Mouse (Mus musculus) spleen, postnatal 4 days (tissue): ENCODE results near the gene Nectin3.
A peak's percentile ranks its signal among the peaks of the same experiment; 100 is the strongest.

Experiments used
- DNase-seq, 2 experiments: peaks; one replicate each; pipeline ENCODE4 v3.0.0; 2022; ENCODE audit warnings: low spot score in 2 of 2

Nectin3 gene

DNA sequence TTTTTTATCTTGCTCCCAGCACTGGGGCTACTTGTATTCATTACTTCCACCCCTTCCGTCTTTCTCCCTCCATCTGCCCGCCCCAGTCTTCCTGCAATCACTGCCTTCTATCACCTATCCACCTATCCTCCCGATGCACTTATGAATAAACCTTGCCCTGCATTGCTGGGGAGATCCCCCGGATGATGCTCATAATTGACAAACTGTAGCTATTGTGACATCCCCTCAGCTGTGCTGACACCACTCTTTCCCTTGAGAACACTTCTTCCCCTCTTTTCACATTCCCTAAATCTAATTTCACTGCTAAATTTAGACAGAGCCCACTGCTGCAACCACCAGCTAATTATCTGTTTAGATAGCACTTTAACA lies at the start of gene Nectin3:
Gene Nectin3 (minus strand): TSS at position 105 of the 369 bp plus-strand sequence.
- DNase-seq = no peak

DNA sequence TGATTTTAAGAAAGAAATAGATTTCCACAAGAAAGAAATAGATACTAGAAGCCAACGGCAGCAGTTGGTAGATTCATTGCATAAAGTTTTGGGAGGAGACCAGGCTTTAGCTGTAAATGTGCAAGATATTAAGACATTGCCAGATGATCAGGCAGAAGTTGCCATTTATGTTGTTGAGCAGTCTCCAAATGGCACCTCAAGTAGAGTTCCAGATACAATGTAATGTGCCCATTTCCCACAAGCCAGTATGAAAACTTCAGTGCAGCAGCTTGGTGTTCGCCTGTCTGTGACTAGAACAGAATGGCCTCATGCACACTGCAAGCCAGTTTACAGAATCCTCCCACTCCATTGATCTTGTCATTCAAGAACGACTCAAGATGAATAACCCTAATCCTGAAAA lies 39.8 kb upstream of the Nectin3 start:
- DNase-seq = no peak

DNA sequence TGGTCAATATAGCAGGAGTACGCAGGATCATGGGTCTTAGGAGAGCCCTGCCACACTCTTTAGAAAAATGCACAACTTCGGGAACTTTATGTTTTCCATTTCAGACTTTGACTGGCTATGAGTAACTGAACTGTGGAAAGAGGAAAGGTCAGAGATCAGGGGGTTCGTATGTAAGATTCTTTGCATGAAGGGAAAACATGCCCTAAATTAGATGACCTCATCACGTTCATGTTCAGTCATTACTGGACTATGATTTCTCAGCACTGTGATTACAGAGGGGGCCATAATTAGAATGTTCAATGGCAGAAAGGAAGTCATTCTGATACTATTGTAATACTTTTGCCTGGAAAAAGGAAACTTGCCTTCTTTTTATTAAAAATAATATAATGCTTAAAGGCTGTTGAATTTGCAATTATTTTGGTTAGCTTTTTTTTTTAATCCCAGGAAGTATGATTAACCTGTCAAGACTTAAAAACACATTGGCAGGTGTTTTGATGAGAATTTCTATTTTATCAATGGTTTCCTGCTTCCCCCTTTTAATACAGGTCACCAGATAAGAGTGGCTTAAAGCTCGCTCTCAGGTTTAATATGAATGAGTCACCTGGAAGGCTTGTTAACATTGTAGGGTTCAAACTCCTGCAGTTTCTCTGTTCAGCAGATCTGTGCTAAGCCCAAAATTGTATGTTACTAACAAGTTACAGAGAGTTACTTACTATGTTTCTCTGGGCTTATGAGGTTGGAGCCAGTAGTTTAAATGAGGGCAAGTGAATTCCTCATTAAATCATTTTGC lies 34.3 kb upstream of the Nectin3 start:
- DNase-seq = no peak

DNA sequence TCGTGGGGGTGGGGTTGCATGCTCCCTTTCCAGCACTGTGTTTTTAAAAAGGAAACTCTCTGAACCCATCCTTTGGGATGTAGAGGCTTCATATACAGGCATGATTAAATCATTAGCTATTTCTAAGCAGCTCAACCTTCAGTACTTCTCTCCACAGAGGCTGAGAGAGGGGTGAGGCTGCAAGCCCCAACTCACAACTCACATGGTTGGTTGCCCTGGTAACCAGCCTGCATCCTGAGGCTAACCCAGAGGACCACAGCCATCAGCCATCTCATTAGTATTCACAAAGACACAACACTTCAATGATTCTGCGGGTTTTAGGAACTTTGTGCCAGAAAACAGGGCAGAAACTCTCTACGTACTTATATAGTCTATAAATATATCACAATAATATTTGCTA lies 32.7 kb upstream of the Nectin3 start:
- no peak for DNase-seq

DNA sequence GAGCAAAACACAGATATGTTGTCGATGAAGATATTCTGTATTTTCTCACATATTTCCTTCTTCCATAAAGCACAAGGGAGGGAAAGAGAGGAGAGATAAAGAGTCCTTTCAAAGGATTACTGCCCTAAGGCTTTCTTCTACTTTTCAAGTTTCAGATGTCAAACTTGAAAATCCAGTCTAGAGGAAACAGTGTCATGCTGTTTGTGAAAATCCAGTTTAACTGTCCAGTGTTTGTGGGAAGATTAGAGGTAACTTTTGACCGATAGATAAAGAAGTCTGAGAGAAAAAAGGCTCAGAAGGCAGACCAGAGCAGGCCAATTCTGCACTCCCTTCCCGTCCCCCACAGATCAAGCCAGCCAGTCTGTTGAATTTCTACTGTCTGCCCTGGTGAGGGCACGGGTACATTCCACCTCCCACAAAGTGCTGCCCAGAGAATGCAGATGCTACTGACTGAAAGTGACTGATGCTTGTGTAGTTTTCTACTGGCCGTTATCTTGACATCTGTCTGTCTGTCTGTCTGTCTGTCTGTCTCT lies 22.6 kb upstream of the Nectin3 start:
- no peak for DNase-seq

DNA sequence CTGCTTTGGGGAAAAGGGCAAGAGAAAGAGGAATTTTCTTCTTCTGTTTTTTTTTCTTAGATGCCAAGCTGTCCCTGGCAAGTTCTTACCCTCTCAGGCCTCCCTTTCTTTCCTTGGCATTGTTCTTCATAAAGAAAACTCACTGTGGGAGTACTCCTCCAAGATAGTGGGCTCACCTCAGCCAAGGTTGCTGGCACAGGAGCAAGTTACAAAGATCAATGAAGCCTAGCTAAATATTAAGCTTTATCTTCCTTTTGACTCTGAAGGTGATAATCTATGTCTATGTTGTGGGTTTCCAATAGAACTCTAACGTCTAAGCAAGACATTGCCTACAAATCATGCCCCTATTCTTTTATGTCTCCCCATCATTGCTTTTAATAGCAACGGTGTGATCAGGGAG lies 21.3 kb upstream of the Nectin3 start:
- no peak for DNase-seq

DNA sequence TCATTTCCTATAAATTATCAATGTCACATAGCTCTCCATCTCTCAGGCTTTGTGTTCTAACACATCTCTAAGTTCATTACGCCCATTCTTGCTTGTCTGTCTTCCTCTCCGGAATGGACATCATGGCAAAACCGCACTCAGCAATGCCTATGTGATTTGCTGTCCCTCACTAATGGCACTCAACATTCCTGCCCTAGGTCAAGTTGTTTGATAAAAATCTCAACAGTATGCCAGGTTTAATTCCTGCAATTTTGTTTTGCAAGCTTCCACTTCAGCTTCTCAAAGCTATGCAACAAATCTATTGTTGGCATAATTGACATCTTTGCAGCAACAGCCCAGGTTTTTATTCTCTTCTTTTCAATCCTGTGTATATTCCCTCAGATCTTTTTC lies 9.6 kb upstream of the Nectin3 start:
- DNase-seq = no peak

DNA sequence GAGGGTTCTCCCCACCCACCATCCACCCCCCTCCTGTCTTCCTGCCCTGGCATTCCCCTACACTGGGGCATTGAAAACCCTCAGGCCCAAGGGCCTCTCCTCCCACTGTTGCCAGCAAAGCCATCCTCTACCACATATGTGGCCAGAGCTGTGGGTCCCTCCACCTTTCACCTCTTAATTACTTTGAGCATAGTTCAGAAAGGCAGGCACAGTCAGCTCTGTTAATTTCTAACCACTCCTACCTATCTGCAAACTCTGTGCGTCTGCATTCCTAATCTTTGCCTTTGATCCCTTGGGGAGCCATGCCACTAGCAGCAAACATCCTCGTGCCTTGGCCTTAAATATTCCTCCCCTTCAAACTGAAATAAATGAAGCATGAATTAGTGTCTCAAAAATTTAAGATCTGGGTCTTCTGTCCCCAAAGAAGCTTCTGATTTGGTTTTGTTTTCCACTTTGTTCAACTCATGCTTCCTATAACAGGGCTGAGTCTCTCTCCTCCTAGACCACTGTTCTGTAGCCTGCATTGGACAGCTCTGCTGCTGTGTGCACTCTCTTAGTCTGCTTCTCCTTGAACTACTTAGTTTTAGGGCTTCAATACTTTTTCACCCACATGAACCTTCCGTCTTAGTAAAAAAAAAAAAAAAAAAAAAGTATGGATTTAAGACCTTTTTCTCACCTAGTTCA lies 9.1 kb upstream of the Nectin3 start:
- DNase-seq = no peak

DNA sequence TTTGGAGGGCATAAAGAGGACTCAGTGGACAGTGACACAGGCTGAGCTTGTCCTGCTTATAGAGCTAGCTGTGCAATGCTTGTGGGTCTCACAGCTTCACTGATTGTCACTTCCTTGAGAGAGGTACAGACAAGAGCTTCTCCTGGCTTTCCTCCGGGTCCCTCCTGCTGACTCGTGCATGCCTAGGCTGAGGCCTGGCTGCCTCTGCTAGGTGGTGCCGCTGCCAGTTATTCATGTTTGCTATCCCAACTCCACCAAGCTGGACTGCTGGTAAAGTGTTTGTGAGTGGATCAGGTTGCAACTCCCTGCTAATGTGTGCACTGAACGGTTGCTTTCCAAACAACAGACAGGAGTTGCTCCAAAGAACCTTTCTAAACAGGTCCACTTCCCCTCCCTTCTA lies 5.7 kb upstream of the Nectin3 start:
- DNase-seq = no peak

DNA sequence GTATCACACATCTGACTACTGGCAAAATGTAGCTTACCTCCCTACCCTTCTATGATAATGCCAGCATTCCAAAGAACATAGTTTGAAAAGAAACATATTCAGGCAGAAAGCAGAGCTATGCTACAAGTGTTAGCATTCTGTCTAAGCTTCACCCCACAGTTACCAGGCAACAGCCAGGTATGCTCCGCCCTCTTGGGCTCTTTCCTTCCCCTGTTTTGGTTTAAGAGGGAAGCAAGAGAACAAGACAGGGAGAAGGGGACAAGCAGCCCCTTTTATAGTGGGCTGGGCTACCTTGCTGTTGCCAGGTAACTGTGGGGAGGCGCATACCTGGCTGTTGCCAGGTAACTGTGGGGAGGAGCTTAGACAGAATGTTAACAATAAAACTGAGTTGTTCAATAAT lies 4.0 kb upstream of the Nectin3 start:
- no peak for DNase-seq

DNA sequence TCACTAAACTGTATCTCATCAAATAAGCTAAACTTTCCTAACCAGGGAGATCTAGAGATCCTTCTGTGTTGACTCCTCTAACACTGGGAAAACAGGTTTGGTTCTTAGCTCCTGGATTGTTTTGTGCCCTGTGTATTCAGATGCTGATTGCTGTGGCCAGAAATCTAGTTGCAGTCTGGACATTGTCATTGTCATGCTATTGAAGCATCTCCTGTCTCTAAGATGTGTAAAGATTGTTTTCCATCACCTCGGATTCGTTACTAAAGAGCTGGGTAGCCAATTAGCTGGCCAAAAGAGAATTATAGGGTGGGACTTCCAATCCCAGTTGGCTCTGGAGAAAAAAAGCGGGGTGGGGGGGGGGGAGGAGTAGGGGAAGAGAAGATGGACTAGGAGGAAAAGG lies 2.4 kb upstream of the Nectin3 start:
- DNase-seq = no peak

DNA sequence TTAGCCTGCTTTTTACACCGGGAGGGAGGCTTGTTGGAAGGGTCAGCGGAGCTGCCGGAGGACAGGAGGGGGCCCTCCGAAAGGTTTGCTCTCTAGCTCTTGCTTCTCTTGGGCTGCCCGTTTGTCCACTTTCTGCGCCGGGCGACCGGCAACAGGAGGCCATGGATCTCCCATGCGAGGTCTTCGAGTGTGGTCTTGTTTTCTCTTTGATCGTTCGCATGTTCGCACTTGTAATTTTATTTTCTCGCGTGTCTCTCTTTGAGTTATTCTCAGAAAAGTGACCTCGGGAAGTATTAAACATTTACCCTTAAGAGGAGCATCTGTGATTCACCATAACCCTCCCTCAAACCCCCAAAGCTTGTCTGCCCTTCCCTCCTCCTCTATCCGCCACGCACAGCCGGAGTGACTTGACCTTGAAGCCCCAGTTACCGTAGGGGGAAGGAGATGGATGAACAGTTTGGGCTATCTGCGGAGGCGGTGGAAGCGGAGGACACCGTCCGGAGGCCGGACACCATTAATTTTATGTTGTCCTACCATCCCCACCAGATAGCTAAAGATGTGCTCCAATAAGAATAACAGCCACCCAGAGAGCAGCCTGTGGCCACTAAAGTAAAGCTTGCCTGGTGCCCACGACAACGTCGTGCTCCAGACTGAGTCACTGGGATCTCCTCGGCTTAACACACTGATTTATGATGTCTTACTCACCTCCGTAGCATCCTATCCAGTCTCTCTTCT lies 472 bp downstream of the Nectin3 start:
- DNase-seq = no peak

DNA sequence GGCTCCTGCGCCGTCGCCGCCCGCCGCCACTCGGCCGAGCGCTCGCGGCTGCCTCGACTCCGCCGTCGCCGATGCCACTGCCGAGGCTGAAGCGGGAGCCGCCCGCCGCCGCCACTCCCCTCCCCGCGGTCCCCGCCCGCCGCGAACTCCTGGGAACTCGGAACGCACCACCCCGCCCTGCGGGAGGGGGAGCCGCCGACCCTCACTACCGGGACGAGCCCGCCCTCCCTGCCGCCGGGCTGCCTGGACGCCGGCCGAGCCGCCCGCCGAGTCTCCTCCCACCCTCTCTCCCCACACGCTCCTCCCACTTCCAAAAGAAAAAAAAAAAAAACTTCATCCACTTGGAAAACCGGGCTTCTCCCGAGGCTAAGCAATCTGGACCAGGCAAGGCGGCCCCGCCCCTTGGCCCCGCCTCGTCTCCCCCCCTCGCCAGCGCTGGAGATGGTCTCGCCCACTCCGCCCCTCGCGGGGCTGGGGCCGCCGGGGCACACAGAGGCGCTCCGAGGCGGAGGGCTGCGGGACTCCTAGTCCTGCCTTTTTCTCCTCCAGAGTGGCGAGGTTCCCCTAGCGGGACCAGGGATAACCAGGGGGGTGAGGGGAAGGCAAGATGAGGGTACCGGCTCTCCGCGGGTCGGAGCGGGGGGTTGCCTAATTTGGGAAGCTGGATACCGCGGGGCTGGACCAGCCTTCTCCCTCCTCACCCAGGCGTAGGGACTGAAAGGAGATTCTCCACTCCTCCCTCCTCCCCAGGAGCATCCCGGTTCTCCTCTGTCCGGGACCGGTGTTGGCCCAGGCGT lies 1.2 kb downstream of the Nectin3 start:
- peak; percentile 49 to 76 for DNase-seq

DNA sequence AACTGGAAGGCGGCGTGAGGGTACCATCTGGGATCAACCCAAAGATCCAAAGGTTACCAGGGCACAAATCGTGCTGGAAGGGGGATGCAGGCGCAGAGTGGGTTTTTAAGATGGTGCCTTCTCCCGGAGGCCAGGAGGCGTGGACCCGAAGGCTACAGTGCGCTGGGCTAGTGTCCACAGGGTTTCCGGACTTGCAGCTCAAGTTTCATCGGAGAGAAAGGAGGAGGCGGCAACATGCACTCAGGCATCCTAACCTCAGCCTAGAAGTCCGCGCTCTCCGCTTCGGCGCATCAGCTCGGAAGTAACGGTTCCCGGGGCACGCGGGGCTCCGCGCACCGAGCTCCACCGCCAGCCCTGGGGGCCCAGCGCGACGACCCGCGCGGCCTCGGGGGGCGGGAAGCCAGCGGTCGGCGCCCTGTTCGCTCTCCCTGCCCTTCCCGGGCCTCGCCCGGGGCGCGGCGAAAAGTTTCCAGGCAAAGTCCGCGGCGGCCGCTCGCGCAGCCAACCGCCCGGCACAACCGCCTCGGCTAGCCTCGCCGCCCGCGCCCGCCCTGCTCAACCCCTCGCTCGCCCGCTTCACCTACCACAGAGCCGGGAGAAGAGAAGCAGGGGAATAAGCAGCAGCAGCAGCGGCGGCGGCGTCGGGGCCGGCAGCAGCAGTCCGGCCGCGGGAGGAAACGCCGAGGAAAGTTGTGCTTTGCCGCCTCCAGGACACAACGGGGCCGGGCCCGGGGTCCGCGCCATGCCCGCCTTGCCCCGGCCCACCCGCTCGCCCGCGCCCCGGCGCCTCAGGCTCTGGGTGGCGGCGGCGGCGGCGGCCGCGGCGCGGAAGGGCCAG lies 2.1 kb downstream of the Nectin3 start:
- peak in 1 of 2 experiments; percentile 60 for DNase-seq

DNA sequence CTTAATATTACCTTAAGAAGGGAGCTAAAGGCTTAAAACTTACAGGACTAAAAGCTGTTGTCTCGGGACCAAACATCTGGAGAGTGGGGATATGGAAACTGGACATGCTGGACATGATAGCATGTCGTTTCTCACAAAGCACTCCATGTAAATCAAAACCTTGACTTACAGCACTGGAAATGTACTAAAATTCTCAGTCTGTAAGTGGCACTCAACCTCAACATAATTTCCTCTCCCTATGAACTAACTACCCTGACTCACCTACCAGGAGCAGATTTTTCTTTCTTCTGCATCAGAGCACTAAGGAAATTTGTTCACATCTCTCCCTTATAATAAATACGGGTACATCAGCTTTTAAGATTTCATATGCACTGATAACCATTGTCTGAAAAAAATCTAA lies 3.1 kb downstream of the Nectin3 start:
- no peak for DNase-seq

DNA sequence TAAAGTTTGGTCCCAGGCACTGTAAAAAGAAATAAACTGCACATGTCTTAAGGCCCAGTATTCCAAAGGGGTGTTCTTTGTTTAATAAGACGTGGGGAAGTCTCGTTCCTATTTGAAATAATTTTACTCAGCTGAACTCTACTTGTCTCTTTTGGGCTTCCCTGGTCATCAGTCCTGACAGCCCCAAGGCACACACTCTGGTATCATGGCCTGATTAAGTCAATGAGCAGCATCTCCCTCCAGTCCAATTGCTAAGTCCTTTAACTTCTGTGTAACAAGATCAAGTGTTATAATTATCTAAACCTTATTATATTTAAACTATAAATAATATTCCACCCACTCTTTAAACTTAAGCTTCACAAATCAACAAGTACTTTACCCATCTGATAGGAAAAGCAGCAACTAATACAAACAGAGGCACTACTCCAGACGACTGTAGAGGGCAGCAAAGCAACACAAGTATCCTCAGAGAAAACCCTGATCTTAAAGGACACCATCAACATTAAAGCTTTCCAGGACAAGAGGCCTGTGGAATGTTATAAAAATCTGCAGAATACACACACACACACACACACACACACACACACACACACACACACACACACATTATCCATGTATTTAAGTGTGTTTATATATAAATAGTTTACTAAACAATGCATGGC lies 10.8 kb downstream of the Nectin3 start:
- DNase-seq = no peak

DNA sequence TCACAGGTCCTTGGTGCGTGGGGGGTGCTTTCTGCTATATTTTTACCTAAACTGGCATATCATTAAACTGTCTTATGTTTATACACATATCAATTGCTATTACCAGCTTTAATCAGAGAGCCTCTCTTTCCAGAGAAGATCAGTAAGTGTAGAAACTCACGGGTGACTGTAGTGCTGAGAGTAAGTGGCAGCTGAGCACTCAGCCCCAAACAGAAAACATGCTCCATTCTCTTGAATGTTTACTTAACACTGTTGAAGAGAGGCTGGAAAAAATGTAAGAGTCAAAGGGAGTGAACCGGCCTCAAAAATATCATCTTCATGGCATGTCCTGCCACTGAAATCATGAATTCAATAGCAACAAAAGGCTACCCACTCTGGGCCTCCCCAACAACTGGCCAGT lies 21.0 kb downstream of the Nectin3 start:
- DNase-seq = no peak

DNA sequence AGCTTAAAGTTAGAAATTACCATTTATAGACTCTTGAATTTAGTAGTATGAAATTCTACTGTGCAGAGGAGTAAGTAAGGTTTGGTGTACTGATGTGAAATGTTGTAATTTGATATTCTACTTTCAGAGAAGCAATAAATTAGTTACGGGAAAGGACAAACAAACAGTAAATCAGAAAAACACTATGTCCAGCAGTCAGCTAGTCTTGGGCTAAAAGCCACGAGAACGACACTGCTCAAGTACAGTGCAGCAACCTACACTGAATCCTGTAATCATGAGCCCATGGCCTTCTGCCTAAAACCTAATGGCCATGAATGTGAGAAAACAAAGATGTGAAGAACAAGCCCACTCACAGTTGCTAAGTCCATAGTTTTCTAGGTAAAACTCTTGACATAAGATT lies 46.9 kb downstream of the Nectin3 start:
- DNase-seq = no peak

DNA sequence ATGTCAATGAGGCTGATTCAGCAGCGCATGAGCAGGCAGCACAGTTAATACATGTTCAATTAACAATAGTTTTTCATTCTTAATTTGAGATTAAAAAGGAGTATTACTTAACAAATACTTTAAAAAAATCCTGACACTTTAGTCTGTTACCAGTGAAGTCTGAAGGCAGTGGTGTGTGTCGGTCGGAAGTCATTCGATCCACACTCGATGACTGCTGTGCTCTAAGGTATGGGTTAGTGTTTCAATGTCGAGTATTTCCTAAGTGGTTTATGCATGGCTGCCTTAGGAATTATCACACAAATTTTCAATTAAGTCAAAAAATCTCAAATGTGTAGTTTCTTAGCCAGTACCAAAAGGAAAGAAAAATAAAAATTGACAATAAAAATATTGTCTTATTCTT lies 49.3 kb downstream of the Nectin3 start:
- no peak for DNase-seq

DNA sequence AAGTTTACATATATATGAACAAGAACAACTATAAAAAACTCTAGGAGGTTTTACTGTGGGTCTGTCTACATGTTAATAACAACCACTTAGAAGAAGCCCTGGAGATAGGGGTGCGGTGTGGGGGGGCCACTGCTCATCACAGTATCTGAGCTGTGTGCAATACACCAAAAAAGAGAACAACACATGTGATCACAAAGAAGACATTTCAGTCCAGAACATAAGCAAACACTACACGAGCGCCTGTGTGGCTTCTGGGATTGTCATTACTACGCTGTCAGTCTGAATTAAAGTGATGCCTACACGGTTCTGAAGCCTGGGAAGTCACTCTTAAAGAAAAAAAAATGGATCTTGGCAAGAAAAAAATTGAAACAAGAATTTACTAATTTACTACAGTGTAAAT lies 67.0 kb downstream of the Nectin3 start:
- no peak for DNase-seq
